Mouse (Mus musculus): ENCODE measurements around the gene Micu1. TPM values are rescaled to one million over a fixed set of nuclear protein-coding genes. Genes with fewer than 3 reads are reported as not detected.
A peak's percentile ranks its signal among the peaks of the same experiment; 100 is the strongest.

The Micu1 gene
- polyA plus RNA-seq, 1 experiment from 2014 or later = 58.0 TPM

GRCm38 (mm10) chr10:59800826-59801501 is 98.7 kb downstream of the Micu1 start:
- WGBS = 93% methylated on average over 12 of the region's 12 CpGs
- DNase-seq (ENCODE audit: extremely low spot score, low spot score) = no peak
- no peaks in the 10 kb centered on the region for H3K9me3 ChIP-seq
- H3K27ac ChIP-seq = no peak overlapping the region
- no peaks in the 10 kb centered on the region for H3K27me3 ChIP-seq (ENCODE audit: poor library complexity, severe bottlenecking)
- H3K36me3 ChIP-seq (replicated peaks) = peaks cover 14% of the 10 kb centered on the region
- peaks cover 20% of the 10 kb centered on the region for H3K4me1 ChIP-seq
- no peak overlapping the region for H3K4me3 ChIP-seq

DNA sequence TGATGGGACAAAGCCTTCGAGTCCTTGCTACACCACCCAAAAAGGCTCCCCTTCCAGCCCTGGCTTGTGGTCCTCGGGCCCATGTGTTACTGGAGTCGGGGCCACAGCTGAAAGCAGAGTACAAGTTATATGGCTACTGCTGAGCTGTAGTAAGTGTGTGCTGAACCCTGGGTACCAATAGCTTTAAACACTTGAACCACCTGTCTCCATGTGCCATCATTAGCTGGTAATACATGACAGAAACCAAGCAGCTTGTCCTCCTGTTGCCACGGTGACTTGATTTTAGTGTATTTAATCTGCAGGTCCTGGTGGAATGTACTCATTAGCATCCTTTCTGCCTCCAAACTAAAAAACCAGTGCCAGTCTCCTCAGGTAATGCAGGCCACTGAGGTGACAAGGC is 106.4 kb downstream of the Micu1 start:
- Histone ChIP-seq H3K27ac (no peak overlapping the region), H3K27me3 (ENCODE audit: poor library complexity, severe bottlenecking) (no peaks in the 10 kb centered on the region), H3K4me3 (no peak overlapping the region), H3K9me3 (no peaks in the 10 kb centered on the region), H3K36me3 (replicated peaks) (peaks cover 11% of the 10 kb centered on the region; the same call in 1 of the 2 replicates), H3K4me1 (peaks cover 16% of the 10 kb centered on the region)
- no peak for DNase-seq (ENCODE audit: extremely low spot score, low spot score)
- 94% methylated on average over 4 of the region's 4 CpGs for WGBS

DNA sequence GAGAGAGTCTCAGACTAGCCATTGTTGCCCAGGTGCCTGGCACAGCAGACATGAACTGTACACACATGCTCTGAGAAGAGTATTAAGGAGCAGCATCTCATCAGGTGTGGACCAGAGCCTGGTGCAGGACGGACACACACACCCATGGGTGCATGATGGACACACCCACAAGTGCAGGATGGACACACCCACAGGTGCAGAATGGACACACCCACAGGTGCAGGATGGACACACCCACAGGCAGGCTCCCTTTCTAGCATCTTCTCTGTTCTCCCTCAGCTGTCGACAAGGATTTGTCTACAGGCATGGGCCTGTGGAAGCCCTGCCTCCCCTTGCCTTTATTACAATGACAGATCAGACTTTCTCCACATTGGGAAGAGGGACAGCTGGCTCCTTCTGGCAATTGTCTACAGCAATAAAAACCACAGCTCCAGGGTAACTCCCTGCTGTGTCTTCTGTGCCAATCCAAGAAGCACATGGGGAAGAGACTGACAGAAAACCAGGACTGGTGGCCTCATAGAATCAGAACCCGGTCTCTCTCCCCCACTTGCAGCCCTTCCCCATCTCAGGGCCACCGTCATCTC is 107.8 kb downstream of the Micu1 start:
- peaks cover 18% of the 10 kb centered on the region for H3K4me1 ChIP-seq
- no peak for DNase-seq (ENCODE audit: extremely low spot score, low spot score)
- no peak overlapping the region for H3K27ac ChIP-seq
- H3K27me3 ChIP-seq (ENCODE audit: poor library complexity, severe bottlenecking) = no peaks in the 10 kb centered on the region
- WGBS = 84% methylated on average over 4 of the region's 4 CpGs
- peaks cover 6% of the 10 kb centered on the region; the same call in 1 of the 2 replicates for H3K36me3 ChIP-seq (replicated peaks)
- no peak overlapping the region for H3K4me3 ChIP-seq
- H3K9me3 ChIP-seq = no peaks in the 10 kb centered on the region

GRCm38 (mm10) chr10:59812939-59813338 is 110.7 kb downstream of the Micu1 start:
- no peak overlapping the region for H3K4me3 ChIP-seq
- H3K36me3 ChIP-seq (replicated peaks) = no peaks in the 10 kb centered on the region; the same call in 1 of the 2 replicates
- DNase-seq (ENCODE audit: extremely low spot score, low spot score) = peak; percentile 42
- WGBS = 25% methylated on average over 13 of the region's 13 CpGs
- no peaks in the 10 kb centered on the region for H3K27me3 ChIP-seq (ENCODE audit: poor library complexity, severe bottlenecking)
- H3K27ac ChIP-seq = peak overlapping the region; percentile 33
- peaks cover 18% of the 10 kb centered on the region for H3K4me1 ChIP-seq
- H3K9me3 ChIP-seq = no peaks in the 10 kb centered on the region

- no peaks in the 10 kb centered on the region; the same call in 1 of the 2 replicates for H3K36me3 ChIP-seq (replicated peaks)
- no peak for DNase-seq (ENCODE audit: extremely low spot score, low spot score)
- H3K27ac ChIP-seq = no peak overlapping the region
- WGBS = 92% methylated on average over 9 of the region's 9 CpGs
- no peaks in the 10 kb centered on the region for H3K9me3 ChIP-seq
- H3K4me1 ChIP-seq = peaks cover 18% of the 10 kb centered on the region
- H3K27me3 ChIP-seq (ENCODE audit: poor library complexity, severe bottlenecking) = no peaks in the 10 kb centered on the region
- H3K4me3 ChIP-seq = no peak overlapping the region
Measured at GRCm38 (mm10) chr10:59813759-59814158, 111.5 kb downstream of the Micu1 start.

DNA sequence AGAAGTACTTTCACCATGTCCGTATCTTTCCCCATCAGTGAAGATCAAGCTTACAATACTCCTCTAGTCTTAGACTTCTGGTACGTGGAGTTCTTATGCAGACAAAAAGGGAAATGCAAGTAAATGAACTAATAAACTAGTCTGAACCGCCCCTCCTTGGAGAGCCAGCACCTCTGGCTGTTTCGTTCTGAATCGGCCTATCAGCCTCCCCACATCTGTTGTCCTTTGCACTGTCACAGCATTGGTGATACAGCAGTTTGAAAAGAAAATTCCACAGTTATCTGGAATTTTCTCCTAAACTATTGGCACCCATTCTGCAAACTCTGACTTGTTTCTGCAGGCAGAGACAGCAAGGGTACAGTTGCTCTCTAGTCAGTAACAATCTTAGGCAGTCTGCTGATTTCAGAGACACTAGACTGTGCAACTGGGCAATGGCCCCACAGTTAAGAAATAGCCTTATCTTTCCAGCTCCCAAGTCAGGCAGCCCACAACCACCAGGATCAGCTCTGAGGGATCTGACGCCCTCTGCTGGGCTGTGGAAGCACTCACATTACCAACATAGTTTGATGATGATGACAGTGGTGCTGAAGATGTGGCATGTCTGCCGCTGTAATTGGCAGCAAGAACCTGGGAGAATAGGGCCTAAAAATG is 112.4 kb downstream of the Micu1 start:
- no peak overlapping the region for H3K4me3 ChIP-seq
- 78% methylated on average over 7 of the region's 7 CpGs for WGBS
- peak; percentile 35 for DNase-seq (ENCODE audit: extremely low spot score, low spot score)
- no peaks in the 10 kb centered on the region for H3K9me3 ChIP-seq
- no peaks in the 10 kb centered on the region for H3K27me3 ChIP-seq (ENCODE audit: poor library complexity, severe bottlenecking)
- peaks cover 18% of the 10 kb centered on the region for H3K4me1 ChIP-seq
- H3K27ac ChIP-seq = no peak overlapping the region
- no peaks in the 10 kb centered on the region; the same call in 1 of the 2 replicates for H3K36me3 ChIP-seq (replicated peaks)

GRCm38 (mm10) chr10:59816569-59816968 is 114.3 kb downstream of the Micu1 start:
- DNase-seq (ENCODE audit: extremely low spot score, low spot score) = no peak
- Histone ChIP-seq H3K4me1 (peaks cover 18% of the 10 kb centered on the region), H3K36me3 (replicated peaks) (no peaks in the 10 kb centered on the region), H3K27me3 (ENCODE audit: poor library complexity, severe bottlenecking) (no peaks in the 10 kb centered on the region), H3K27ac (no peak overlapping the region), H3K4me3 (no peak overlapping the region), H3K9me3 (no peaks in the 10 kb centered on the region)
- 86% methylated on average over 6 of the region's 6 CpGs for WGBS

- H3K4me3 ChIP-seq = no peak overlapping the region
- H3K27ac ChIP-seq = no peak overlapping the region
- DNase-seq (ENCODE audit: extremely low spot score, low spot score) = no peak
- H3K27me3 ChIP-seq (ENCODE audit: poor library complexity, severe bottlenecking) = no peaks in the 10 kb centered on the region
- WGBS = 57% methylated on average over 2 of the region's 2 CpGs
- H3K4me1 ChIP-seq = peaks cover 25% of the 10 kb centered on the region
- H3K9me3 ChIP-seq = no peaks in the 10 kb centered on the region
- no peaks in the 10 kb centered on the region for H3K36me3 ChIP-seq (replicated peaks)
Measured at GRCm38 (mm10) chr10:59817528-59817927, 115.3 kb downstream of the Micu1 start.

GRCm38 (mm10) chr10:59817991-59818390 is 115.7 kb downstream of the Micu1 start:
- Histone ChIP-seq H3K4me3 (no peak overlapping the region), H3K27ac (no peak overlapping the region), H3K36me3 (replicated peaks) (no peaks in the 10 kb centered on the region), H3K4me1 (peaks cover 23% of the 10 kb centered on the region), H3K27me3 (ENCODE audit: poor library complexity, severe bottlenecking) (no peaks in the 10 kb centered on the region), H3K9me3 (no peaks in the 10 kb centered on the region)
- no peak for DNase-seq (ENCODE audit: extremely low spot score, low spot score)
- WGBS = 95% methylated on average over 8 of the region's 8 CpGs

DNA sequence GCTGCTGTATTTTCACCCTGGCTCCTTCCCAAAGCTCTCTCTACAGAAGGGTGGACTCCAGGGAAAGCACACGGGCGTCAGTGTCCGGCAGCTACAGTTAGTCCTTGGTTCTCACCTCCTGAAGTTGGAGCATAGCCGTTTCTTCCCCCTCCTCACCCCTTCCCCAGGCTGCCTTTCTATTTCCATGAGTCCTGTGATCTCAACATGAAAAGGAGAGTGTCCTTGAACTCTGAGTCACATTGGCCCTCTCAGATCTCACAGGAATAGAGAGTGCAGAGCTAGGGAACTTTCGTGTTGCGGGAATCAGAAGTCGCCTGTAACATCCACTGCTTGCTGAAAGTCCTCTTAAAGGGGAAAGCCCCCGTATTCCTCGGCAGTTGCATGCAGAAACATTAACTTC is 116.9 kb downstream of the Micu1 start:
- Histone ChIP-seq H3K9me3 (no peaks in the 10 kb centered on the region), H3K36me3 (replicated peaks) (no peaks in the 10 kb centered on the region), H3K4me1 (peaks cover 15% of the 10 kb centered on the region), H3K27ac (no peak overlapping the region), H3K27me3 (ENCODE audit: poor library complexity, severe bottlenecking) (no peaks in the 10 kb centered on the region), H3K4me3 (no peak overlapping the region)
- 87% methylated on average over 9 of the region's 9 CpGs for WGBS
- DNase-seq (ENCODE audit: extremely low spot score, low spot score) = no peak

GRCm38 (mm10) chr10:59820886-59821285 is 118.6 kb downstream of the Micu1 start:
- H3K4me1 ChIP-seq = peaks cover 15% of the 10 kb centered on the region
- H3K4me3 ChIP-seq = no peak overlapping the region
- no peak for DNase-seq (ENCODE audit: extremely low spot score, low spot score)
- no peak overlapping the region for H3K27ac ChIP-seq
- 92% methylated on average over 5 of the region's 5 CpGs for WGBS
- no peaks in the 10 kb centered on the region for H3K9me3 ChIP-seq
- H3K27me3 ChIP-seq (ENCODE audit: poor library complexity, severe bottlenecking) = no peaks in the 10 kb centered on the region
- H3K36me3 ChIP-seq (replicated peaks) = no peaks in the 10 kb centered on the region

GRCm38 (mm10) chr10:59821334-59822066 is 119.2 kb downstream of the Micu1 start:
- Histone ChIP-seq H3K27ac (no peak overlapping the region), H3K4me1 (peaks cover 15% of the 10 kb centered on the region), H3K27me3 (ENCODE audit: poor library complexity, severe bottlenecking) (no peaks in the 10 kb centered on the region), H3K4me3 (no peak overlapping the region), H3K9me3 (no peaks in the 10 kb centered on the region), H3K36me3 (replicated peaks) (no peaks in the 10 kb centered on the region)
- WGBS = 87% methylated on average over 7 of the region's 7 CpGs
- DNase-seq (ENCODE audit: extremely low spot score, low spot score) = no peak
